Mouse (Mus musculus) neural tube, embryonic 12.5 days (tissue): ENCODE results near the gene Insr. TPM values are rescaled to one million over a fixed set of nuclear protein-coding genes. Genes with fewer than 3 reads are reported as not detected.

Source experiments
- ATAC-seq: fragments of 200-750 bp; cut with Nextera tagmentation; 2 replicates; pipeline ENCODE4 v1.8.0; 2017; ENCODE audit warnings: low read depth, mild to moderate bottlenecking, moderate TSS enrichment, moderate library complexity; ENCODE audit not compliant: low FRiP score
- H3K27ac ChIP-seq: fragments of 300-500 bp; sonication (generic); 2 replicates; pipeline ENCODE4 v1.5.1; 2016
- H3K27me3 ChIP-seq: fragments of 300-500 bp; sonication (generic); replicated peaks from 2 replicates; pipeline ENCODE4 v1.6.1; 2016; ENCODE audit warnings: mild to moderate bottlenecking
- H3K36me3 ChIP-seq: fragments of 300-500 bp; sonication (generic); 2 replicates; pipeline ENCODE4 v1.6.1; 2016; ENCODE audit warnings: mild to moderate bottlenecking
- H3K4me1 ChIP-seq: fragments of 300-500 bp; sonication (generic); 2 replicates; pipeline ENCODE4 v1.6.1; 2016
- H3K4me2 ChIP-seq: fragments of 300-500 bp; sonication (generic); replicated peaks from 2 replicates; pipeline ENCODE4 v1.6.1; 2016; ENCODE audit warnings: mild to moderate bottlenecking
- H3K4me3 ChIP-seq: fragments of 300-500 bp; sonication (generic); 2 replicates; pipeline ENCODE4 v1.5.1; 2016
- H3K9ac ChIP-seq: fragments of 300-500 bp; sonication (generic); 2 replicates; pipeline ENCODE4 v1.6.1; 2016; ENCODE audit warnings: mild to moderate bottlenecking
- H3K9me3 ChIP-seq: fragments of 300-500 bp; sonication (generic); 2 replicates; pipeline ENCODE4 v1.6.1; 2016; ENCODE audit warnings: mild to moderate bottlenecking
- WGBS: fragments of 180-500 bp; shearing (Covaris S2); methylation state at CpG from one replicate; pipeline ENCODE4 v1.1.7; 2016; 5-methylcytosine and 5-hydroxymethylcytosine counted together
- polyA plus RNA-seq: library from polyadenylated mRNA; unstranded; fragments of >200 nt; fragmentation: Nextera tagmentation; extraction: Ambion mirVana; gene quantifications from 2 replicates; pipeline ENCODE4 v1.2.1, GENCODE M21; 2016

The Insr gene
- polyA plus RNA-seq, 1 experiment from 2014 or later, result 55.6 TPM

DNA sequence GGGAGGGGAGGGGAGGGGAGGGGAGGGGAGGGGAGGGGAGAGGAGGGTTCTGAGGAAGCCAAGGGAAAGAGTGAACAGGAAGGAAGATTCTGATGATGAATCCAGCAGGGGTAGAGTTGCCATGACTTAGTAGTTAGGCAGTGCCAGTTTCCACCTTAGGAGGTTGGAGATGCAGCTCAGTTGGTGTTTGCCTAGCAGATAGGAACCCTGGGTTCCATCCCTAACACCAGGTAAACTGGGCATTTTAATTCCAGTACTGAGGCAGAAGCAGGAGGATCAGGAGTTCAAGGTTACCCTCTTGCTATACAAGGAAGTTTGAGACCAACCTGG, 56.8 kb downstream of the Insr start:
- Histone ChIP-seq H3K27ac (no peak overlapping the region), H3K27me3 (no peaks in the 10 kb centered on the region), H3K36me3 (no peaks in the 10 kb centered on the region), H3K4me2 (no peak overlapping the region), H3K4me3 (no peak overlapping the region), H3K9me3 (no peaks in the 10 kb centered on the region), H3K9ac (no peak overlapping the region), H3K4me1 (peaks cover 9% of the 10 kb centered on the region; the same call in 1 of the 2 replicates)
- no peak for ATAC-seq

DNA sequence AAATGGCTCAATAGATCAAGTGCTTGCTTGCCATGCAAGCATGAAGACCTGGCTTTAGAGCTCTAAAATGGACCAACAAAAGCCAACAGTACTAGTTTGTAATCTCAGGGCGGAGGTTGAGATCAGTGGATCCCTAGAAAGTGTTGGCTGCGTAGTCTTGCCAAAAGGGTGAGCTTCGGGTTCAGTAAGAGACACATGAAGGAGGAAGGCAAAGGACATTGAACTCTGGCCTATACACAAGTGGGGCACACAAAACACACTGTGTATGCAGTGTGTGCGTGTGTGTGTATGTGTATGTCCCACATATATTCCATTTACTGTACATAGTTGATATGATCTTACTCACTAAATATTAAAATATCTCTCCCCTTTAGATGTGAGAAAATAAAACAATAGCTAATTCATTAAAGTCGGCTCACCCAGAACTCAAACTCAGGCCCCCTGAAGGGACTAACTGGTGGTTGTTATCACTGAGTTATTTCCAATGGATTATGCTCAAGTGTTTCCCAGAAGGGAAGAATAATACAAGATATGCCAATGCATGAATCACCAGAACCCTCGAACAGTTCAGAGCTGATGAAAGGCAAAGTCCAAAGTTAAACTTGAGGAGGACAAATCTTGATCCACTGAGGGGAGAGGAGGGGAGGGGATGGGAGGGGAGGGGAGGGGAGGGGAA, 57.3 kb downstream of the Insr start:
- Histone ChIP-seq H3K27ac (no peak overlapping the region), H3K27me3 (no peaks in the 10 kb centered on the region), H3K9ac (peak overlapping the region; percentile 70), H3K4me1 (peaks cover 9% of the 10 kb centered on the region; the same call in 1 of the 2 replicates), H3K36me3 (no peaks in the 10 kb centered on the region), H3K9me3 (no peaks in the 10 kb centered on the region), H3K4me2 (peak overlapping the region; percentile 71), H3K4me3 (peak overlapping the region; percentile 51)
- ATAC-seq, result no peak
- WGBS, result 75% methylated on average over 6 of the region's 6 CpGs

DNA sequence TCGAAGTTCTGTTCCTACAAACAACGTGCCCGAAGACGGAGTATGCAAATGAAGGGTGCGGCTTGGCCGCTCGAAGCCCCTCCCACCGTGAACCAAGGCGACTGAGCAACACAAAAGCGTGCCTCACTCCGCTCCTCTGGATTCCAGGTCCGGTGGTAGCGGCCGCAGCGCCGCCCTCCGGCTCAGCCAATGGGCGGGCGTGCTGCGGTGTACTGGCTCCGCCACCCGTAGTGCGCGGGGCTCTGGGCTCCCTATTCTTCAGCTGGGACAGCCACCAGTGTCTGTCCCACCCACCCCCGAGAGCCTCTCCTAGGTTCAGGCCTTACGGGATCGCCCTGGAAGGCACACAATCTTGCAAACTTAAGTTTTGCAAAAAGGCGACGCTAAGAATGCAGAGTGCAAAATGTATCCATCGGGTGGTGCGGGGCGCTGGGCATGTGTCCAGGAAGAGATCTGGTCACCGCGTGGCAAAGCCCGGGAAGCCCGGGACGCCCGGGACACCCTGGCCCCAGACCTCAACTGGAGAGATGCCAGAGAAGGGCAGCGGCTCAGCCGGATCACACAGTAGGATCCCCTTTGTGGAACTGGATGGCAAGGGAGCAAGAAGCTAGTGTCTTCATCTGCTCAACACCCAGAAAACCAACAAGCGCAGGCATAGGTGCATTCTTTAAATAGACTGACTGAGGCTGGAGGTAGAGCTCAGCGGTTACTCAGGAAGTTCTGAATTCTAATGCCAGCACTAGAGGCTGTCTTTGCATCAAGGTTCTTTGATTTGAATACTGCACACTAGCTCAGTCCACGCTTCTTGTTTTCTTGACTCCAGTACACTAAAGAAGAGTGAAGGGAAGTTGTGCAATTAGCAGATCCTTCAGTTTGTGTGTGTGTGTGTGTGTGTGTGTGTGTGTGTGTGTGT, 58.1 kb downstream of the Insr start:
- Histone ChIP-seq H3K4me2 (peak overlapping the region; percentile 71), H3K9ac (peak overlapping the region; percentile 70), H3K27me3 (no peaks in the 10 kb centered on the region), H3K9me3 (no peaks in the 10 kb centered on the region), H3K27ac (peak overlapping the region; percentile 66), H3K36me3 (no peaks in the 10 kb centered on the region), H3K4me3 (peak overlapping the region; percentile 51), H3K4me1 (peaks cover 9% of the 10 kb centered on the region; the same call in 1 of the 2 replicates)
- WGBS, result 1% methylated on average over 42 of the region's 43 CpGs
- peak; percentile 99 for ATAC-seq

GRCm38 (mm10) chr8:3220502-3220901, 58.9 kb downstream of the Insr start:
- ATAC-seq, result peak; percentile 67
- Histone ChIP-seq H3K9ac (peak overlapping the region; percentile 49), H3K27ac (peak overlapping the region; percentile 66), H3K4me2 (peak overlapping the region; percentile 71), H3K36me3 (no peaks in the 10 kb centered on the region), H3K4me3 (peak overlapping the region; percentile 51), H3K4me1 (peaks cover 9% of the 10 kb centered on the region; the same call in 1 of the 2 replicates), H3K9me3 (no peaks in the 10 kb centered on the region), H3K27me3 (no peaks in the 10 kb centered on the region)
- WGBS, result 6% methylated on average over 9 of the region's 9 CpGs

DNA sequence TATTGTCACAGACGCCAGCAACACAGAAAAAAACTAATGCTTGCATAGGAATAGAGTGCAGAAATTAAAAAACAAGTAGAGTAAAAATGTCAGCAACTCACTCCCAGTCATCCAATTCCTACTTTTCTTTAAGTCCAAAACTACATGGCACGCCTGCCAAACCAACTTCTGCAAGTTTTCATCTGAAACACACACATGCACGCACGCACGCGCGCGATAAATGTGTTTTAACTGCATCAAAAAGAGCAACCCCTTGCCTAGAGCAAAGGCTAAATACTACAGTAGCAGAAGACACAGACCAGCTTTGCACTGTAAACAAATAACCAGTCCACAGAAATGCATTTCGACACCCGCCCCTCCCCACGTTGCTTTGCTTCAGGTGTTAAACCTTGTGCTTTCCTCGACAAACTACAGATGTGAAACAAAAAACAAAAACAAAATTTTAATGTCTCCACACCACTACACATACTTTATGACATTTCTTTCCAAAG, 59.5 kb downstream of the Insr start:
- ATAC-seq, result no peak
- H3K9ac ChIP-seq, result no peak overlapping the region

GRCm38 (mm10) chr8:3219266-3219665, 60.2 kb downstream of the Insr start:
- Histone ChIP-seq H3K27me3 (no peaks in the 10 kb centered on the region), H3K36me3 (no peaks in the 10 kb centered on the region), H3K4me2 (no peak overlapping the region), H3K9me3 (no peaks in the 10 kb centered on the region), H3K4me1 (peaks cover 9% of the 10 kb centered on the region; the same call in 1 of the 2 replicates), H3K27ac (no peak overlapping the region), H3K9ac (no peak overlapping the region), H3K4me3 (no peak overlapping the region)
- 87% methylated on average over 3 of the region's 3 CpGs for WGBS
- no peak for ATAC-seq

More for the DNA sequence above, 59.5 kb downstream of the Insr start:
- H3K9me3 ChIP-seq, result no peaks in the 10 kb centered on the region
- WGBS, result 90% methylated on average over 12 of the region's 12 CpGs
- peaks cover 9% of the 10 kb centered on the region; the same call in 1 of the 2 replicates for H3K4me1 ChIP-seq
- peak overlapping the region; percentile 71 for H3K4me2 ChIP-seq
- H3K4me3 ChIP-seq, result no peak overlapping the region
- H3K27me3 ChIP-seq, result no peaks in the 10 kb centered on the region
- no peaks in the 10 kb centered on the region for H3K36me3 ChIP-seq
- 0 out of 2 replicates have a peak overlapping the region, but pooled peaks have one; percentile 66 for H3K27ac ChIP-seq

DNA sequence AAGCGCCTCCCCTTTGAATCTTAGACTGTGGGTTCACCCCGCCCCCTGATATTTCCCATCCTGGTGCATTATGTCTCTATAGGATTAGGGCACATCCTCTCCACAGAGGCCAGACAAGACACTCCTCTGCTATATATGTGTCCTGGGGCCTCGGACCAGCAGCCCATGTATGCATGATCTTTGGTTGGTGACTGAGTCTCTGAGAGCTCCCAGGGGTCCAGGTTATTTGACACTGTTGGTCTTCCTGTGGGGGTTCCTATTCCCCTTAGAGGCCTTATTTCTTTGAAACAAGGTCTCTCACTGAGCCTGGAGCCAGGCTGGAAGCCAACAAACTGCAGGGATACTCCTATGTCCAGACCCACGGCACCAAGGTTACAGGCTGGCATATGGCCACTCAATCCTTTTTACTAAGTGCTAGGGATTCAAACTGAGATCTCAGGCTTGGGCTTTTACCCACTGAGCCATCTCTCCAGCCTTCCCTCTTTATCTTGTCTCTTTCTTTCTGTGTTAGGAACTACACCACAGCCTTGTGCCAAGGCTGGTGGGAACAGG, 62.8 kb downstream of the Insr start:
- no peak for ATAC-seq
- H3K9ac ChIP-seq, result no peak overlapping the region
- H3K4me1 ChIP-seq, result peaks cover 3% of the 10 kb centered on the region; the same call in 1 of the 2 replicates
- no peaks in the 10 kb centered on the region for H3K9me3 ChIP-seq
- WGBS, result 75% methylated on average over 4 of the region's 4 CpGs
- H3K4me3 ChIP-seq, result no peak overlapping the region
- no peaks in the 10 kb centered on the region for H3K36me3 ChIP-seq
- no peak overlapping the region for H3K27ac ChIP-seq
- no peaks in the 10 kb centered on the region for H3K27me3 ChIP-seq
- no peak overlapping the region for H3K4me2 ChIP-seq

DNA sequence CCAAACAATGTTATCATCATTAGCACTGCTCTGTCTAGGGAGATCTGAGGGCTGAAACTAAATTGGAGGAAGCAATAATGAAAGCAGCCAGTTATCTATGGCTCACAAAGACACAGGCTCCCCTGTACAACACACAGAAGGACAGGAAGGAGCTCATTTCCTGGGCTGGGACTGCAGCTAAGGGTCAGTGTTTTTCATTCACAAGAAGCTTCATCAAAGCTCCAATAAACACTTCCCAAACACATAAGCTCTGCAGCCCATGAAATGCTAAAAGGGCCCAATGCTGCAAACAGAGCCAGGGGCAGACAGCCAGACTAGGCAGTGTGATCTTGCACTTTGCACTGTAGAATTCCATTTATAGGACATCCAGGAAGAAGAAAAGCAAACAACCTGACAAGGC, 63.9 kb downstream of the Insr start:
- Histone ChIP-seq H3K27me3 (no peaks in the 10 kb centered on the region), H3K4me1 (no peaks in the 10 kb centered on the region; the same call in 1 of the 2 replicates), H3K4me2 (no peak overlapping the region), H3K27ac (no peak overlapping the region), H3K36me3 (peaks cover 7% of the 10 kb centered on the region), H3K4me3 (no peak overlapping the region), H3K9me3 (no peaks in the 10 kb centered on the region), H3K9ac (no peak overlapping the region)
- ATAC-seq, result no peak

DNA sequence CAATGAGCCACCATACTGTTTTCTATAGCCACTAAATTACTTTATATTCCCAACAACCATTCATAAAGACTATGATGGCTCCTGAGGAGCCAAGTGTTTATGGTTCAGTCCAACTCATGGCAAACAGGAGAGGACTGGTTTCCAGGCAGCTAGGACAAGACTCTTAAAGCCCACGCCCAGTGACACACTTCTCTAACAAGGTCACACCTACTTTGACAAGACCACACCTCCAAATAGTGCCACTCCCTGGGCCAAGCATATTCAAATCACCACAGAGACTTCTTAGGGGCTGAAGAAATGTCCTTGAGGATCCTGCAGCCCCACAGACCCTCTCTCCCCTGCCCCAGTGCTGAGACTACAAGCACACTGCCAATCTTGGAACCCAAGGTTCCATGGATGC, 64.8 kb downstream of the Insr start:
- Histone ChIP-seq H3K4me2 (no peak overlapping the region), H3K27ac (no peak overlapping the region), H3K4me3 (no peak overlapping the region), H3K4me1 (no peaks in the 10 kb centered on the region), H3K36me3 (peaks cover 7% of the 10 kb centered on the region), H3K9me3 (no peaks in the 10 kb centered on the region), H3K9ac (no peak overlapping the region), H3K27me3 (no peaks in the 10 kb centered on the region)
- WGBS, result 79% methylated on average over 1 of the region's 1 CpGs
- no peak for ATAC-seq

DNA sequence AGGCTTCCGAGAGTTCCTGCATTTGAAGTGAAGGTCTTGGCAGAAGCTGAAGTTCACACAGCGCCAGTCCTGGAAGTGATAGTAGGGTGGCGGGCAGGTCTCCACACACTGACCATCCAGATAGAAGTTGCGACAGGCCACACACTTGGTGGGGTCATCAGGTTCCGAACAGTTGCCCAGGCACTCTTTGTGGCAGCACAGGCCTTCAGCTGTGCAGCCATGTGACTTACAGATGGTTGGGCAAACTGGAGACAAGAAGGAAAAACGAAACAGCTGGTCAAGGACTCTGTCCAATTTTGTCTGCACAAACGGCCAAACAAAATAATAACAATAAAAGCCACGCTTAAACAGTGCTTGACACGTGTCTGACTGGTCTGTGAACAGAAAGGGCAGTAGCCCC, 68.0 kb downstream of the Insr start:
- 88% methylated on average over 9 of the region's 9 CpGs for WGBS

DNA sequence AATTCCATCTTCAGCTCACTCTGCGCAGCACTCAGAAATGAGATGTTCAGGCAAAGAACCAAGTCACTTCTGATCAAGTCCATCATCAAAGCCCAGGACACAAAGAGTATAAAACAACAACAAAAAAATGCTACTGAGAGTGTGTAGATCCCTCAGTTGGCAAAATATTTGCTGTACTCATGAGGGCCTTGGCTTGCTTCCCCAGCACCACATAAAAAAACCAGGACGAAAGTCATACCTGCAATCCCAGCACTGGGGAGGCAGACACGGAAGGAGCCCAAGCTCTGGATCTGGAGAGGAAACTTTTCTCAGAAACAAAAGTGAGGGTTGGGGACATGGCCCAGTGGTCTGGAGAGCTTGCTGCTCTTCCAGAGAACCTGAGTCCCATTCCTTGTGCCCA, 69.5 kb downstream of the Insr start:
- H3K27ac ChIP-seq, result no peak overlapping the region

More for the DNA sequence above, 68.0 kb downstream of the Insr start:
- no peaks in the 10 kb centered on the region for H3K9me3 ChIP-seq
- H3K27ac ChIP-seq, result no peak overlapping the region
- H3K4me3 ChIP-seq, result no peak overlapping the region
- no peak for ATAC-seq
- no peak overlapping the region for H3K9ac ChIP-seq
- H3K36me3 ChIP-seq, result peaks cover 10% of the 10 kb centered on the region
- no peaks in the 10 kb centered on the region for H3K4me1 ChIP-seq
- H3K27me3 ChIP-seq, result no peaks in the 10 kb centered on the region
- H3K4me2 ChIP-seq, result no peak overlapping the region

DNA sequence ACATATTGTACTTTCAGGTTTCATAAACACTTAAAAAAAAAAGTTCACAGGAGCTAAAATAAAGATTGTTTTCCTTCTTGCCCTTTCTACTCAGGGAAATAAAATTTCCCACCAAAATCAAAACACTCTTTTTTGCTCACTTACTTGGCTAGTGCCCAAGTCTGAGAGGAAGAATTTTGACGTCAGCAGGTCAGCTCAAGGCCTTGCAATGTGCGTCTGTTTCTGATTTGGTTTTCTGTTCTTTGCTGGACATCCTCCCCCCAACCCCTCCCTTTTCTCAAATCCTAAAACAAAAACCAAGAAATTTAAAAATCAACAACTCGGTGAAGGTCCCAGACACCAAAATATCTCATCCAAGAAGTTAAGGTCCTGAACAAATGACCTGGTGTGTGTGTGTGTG, 70.1 kb downstream of the Insr start:
- no peak overlapping the region for H3K9ac ChIP-seq
- no peaks in the 10 kb centered on the region for H3K9me3 ChIP-seq
- H3K4me3 ChIP-seq, result no peak overlapping the region
- no peak for ATAC-seq
- peaks cover 21% of the 10 kb centered on the region for H3K36me3 ChIP-seq
- H3K4me1 ChIP-seq, result no peaks in the 10 kb centered on the region
- no peaks in the 10 kb centered on the region for H3K27me3 ChIP-seq
- H3K4me2 ChIP-seq, result no peak overlapping the region
- WGBS, result 68% methylated on average over 3 of the region's 3 CpGs
- H3K27ac ChIP-seq, result no peak overlapping the region

More for the DNA sequence above, 69.5 kb downstream of the Insr start:
- Histone ChIP-seq H3K9me3 (no peaks in the 10 kb centered on the region), H3K4me1 (no peaks in the 10 kb centered on the region), H3K4me2 (no peak overlapping the region), H3K9ac (no peak overlapping the region), H3K36me3 (peaks cover 14% of the 10 kb centered on the region), H3K4me3 (no peak overlapping the region), H3K27me3 (no peaks in the 10 kb centered on the region)
- no peak for ATAC-seq
- WGBS, result 97% methylated on average over 3 of the region's 3 CpGs
